Mouse (Mus musculus): ENCODE data around the gene Gfap. TPM values are rescaled to one million over a fixed set of nuclear protein-coding genes. Genes with fewer than 3 reads are reported as not detected.

Gene Gfap
- polyA plus RNA-seq, 1 experiment from 2014 or later, result 0.62 TPM

DNA sequence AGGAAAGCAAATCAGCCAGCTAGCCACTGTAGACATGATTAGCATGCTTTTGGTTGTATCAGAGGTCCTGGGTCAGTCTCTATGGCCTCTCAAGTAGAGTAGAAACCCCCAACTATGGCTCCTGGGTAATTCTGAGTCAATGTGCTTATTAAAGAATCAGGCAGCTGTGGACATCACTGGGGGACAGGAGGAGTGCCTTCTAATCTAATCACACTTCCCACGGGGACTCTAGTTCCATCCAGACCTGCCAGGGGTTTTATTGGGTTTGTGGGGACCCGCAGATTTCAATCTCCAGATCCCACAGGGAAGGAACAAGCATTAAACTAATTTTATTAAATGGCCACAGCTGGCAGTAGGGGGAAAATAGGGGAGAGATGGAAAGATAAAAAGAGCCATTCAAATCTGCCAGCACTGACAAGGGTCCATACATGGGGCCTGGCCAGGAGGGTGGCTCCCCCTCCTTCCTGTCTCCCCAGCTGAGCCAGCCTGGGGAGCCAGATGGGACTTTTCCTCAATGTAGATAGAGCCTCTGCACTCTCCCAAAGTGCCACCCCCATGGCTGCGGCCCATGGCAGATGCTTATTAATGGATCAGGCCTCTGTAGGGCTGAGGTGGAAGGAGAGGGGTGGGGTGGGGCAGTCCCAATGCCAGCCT lies 36.9 kb upstream of the Gfap start:
- no peaks in the 10 kb centered on the region for H3K9me3 ChIP-seq (ENCODE audit: control insufficient read depth, low read depth, low read length)
- H3K4me1 ChIP-seq (ENCODE audit: control insufficient read depth, insufficient read depth, low read length), result peaks cover 13% of the 10 kb centered on the region; the same call in 1 of the 2 replicates
- no peak; the same call in 1 of the 2 replicates for ATAC-seq (ENCODE audit: insufficient number of reproducible peaks, insufficient read depth, low FRiP score, low read depth)
- no peak overlapping the region for H3K27ac ChIP-seq (ENCODE audit: low read length)
- no peaks in the 10 kb centered on the region for H3K36me3 ChIP-seq (ENCODE audit: control insufficient read depth, insufficient read depth, low read length)
- H3K27me3 ChIP-seq (ENCODE audit: control insufficient read depth, insufficient read depth, low read length), result no peaks in the 10 kb centered on the region
- H3K4me2 ChIP-seq (replicated peaks; ENCODE audit: low read depth, low read length), result no peak overlapping the region
- H3K4me3 ChIP-seq (ENCODE audit: low read depth, low read length), result no peak overlapping the region
- H3K9ac ChIP-seq (replicated peaks; ENCODE audit: low read depth, low read length), result no peak overlapping the region
- 73% methylated on average over 3 of the region's 3 CpGs for WGBS

DNA sequence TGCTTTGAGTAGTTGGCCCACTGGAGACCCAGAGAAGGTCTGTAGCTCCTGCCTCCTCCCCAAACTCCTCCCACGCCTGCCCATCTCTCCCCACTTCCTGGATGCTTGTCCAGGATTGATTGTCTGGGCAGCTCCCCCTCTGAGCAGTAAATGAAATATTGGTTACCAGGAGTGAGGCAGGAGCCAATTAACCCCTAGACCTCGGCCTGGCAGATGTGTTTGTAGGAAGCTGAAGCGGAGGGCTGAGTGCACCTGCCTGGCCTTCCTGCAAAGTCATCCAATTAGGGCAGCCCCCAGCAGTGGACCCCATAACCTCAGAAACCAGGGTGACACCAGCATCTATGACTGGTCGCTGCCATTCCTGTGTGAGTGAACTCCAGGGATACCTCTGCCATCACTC lies 35.6 kb upstream of the Gfap start:
- WGBS, result 21% methylated on average over 4 of the region's 4 CpGs
- Histone ChIP-seq H3K36me3 (ENCODE audit: control insufficient read depth, insufficient read depth, low read length) (no peaks in the 10 kb centered on the region), H3K27me3 (ENCODE audit: control insufficient read depth, insufficient read depth, low read length) (no peaks in the 10 kb centered on the region), H3K27ac (ENCODE audit: low read length) (no peak overlapping the region), H3K4me1 (ENCODE audit: control insufficient read depth, insufficient read depth, low read length) (peaks cover 13% of the 10 kb centered on the region; the same call in 1 of the 2 replicates), H3K4me3 (ENCODE audit: low read depth, low read length) (no peak overlapping the region), H3K4me2 (replicated peaks; ENCODE audit: low read depth, low read length) (no peak overlapping the region), H3K9ac (replicated peaks; ENCODE audit: low read depth, low read length) (no peak overlapping the region), H3K9me3 (ENCODE audit: control insufficient read depth, low read depth, low read length) (no peaks in the 10 kb centered on the region)
- ATAC-seq (ENCODE audit: insufficient number of reproducible peaks, insufficient read depth, low FRiP score, low read depth), result no peak

DNA sequence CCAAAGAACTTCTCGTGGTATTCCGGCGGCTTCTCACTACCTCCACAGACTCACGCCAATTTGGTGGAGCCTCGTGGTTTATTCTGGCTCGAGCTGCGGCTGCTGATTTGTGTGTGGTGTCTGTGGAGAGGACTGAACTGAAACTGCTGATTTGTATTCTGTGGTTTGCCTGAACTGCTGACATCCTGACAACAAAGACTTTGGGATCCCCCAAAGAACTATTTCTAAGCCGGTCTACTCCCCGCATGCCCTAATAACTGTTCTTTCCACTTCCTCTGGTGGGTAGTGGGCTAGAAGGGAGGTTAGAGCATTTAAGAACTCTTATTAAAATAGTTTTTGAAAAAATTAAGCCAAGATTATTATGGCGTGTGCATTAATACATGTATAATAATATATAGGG lies 30.0 kb upstream of the Gfap start:
- 94% methylated on average over 10 of the region's 10 CpGs for WGBS
- Histone ChIP-seq H3K4me2 (replicated peaks; ENCODE audit: low read depth, low read length) (no peak overlapping the region), H3K9ac (replicated peaks; ENCODE audit: low read depth, low read length) (no peak overlapping the region), H3K27me3 (ENCODE audit: control insufficient read depth, insufficient read depth, low read length) (no peaks in the 10 kb centered on the region), H3K27ac (ENCODE audit: low read length) (no peak overlapping the region), H3K4me3 (ENCODE audit: low read depth, low read length) (no peak overlapping the region), H3K36me3 (ENCODE audit: control insufficient read depth, insufficient read depth, low read length) (no peaks in the 10 kb centered on the region), H3K4me1 (ENCODE audit: control insufficient read depth, insufficient read depth, low read length) (no peaks in the 10 kb centered on the region), H3K9me3 (ENCODE audit: control insufficient read depth, low read depth, low read length) (no peaks in the 10 kb centered on the region)
- ATAC-seq (ENCODE audit: insufficient number of reproducible peaks, insufficient read depth, low FRiP score, low read depth), result no peak

DNA sequence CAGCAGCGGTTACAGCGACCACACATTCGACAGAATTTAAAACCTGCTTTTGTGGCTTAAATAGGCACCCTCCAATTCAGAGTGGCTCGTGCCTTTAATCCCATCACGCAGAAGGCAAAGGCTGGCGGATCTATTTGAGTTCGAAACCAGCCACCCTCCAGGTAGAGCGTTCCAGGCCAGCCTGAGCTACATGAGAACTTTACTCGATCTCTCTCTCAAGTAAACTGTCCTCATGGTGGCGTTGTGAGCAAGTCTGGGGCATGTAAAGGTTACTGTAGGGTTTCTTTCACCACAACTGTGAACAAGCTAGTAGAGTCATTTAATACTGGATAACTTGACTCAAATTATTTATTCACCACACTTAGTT lies 24.6 kb upstream of the Gfap start:
- peak overlapping the region; percentile 95 for H3K27ac ChIP-seq (ENCODE audit: low read length)
- H3K9me3 ChIP-seq (ENCODE audit: control insufficient read depth, low read depth, low read length), result no peaks in the 10 kb centered on the region
- H3K4me1 ChIP-seq (ENCODE audit: control insufficient read depth, insufficient read depth, low read length), result peaks cover 13% of the 10 kb centered on the region; the same call in 1 of the 2 replicates
- WGBS, result 2% methylated on average over 10 of the region's 10 CpGs
- H3K4me3 ChIP-seq (ENCODE audit: low read depth, low read length), result peak overlapping the region; percentile 72
- peak overlapping the region; percentile 50 for H3K4me2 ChIP-seq (replicated peaks; ENCODE audit: low read depth, low read length)
- H3K36me3 ChIP-seq (ENCODE audit: control insufficient read depth, insufficient read depth, low read length), result no peaks in the 10 kb centered on the region
- H3K27me3 ChIP-seq (ENCODE audit: control insufficient read depth, insufficient read depth, low read length), result no peaks in the 10 kb centered on the region
- peak overlapping the region; percentile 49 for H3K9ac ChIP-seq (replicated peaks; ENCODE audit: low read depth, low read length)
- peak; percentile 34; the same call in 1 of the 2 replicates for ATAC-seq (ENCODE audit: insufficient number of reproducible peaks, insufficient read depth, low FRiP score, low read depth)

DNA sequence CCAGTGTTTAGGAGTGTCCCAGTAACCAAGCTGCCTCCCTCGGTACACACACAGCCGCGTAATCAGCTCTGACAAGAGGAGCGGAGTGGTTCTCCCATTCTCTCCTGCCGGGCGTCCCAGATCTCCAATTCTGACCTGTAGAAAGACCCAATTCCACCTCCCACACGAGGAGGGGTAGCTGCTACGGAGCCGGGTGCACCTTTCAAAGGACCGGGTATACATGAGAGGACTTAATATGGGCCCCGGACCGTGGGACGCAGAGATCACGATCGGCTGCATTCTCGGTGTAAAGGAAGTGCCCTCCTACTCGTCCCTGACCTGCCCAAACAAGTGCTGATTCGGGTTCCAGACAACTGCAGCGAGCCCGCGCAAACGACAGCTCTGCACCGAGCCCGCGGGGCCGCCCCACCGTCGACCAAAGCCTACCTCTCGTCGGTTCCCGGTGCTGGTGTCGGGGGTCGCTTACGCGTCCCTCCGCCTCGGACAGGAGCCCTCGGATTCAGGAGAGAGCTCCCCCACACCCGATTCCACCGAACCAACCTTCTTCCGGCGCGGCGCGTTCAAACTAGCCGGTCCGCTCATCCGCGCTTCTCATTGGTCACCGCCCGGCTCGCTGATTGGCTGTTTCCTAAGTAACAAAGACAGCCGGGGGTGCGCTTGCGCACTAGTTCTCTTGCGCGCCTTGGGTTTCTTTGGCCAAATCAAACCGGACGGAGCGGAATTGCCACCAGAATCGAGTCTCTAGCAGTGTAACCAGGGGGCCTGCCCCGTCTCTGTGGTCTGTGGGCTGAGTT lies 24.0 kb upstream of the Gfap start, which contains the start of gene Kif18b:
Kif18b (minus strand) TSS at position 568 of the 794 bp plus-strand sequence.
- H3K27me3 ChIP-seq (ENCODE audit: control insufficient read depth, insufficient read depth, low read length), result no peaks in the 10 kb centered on the region
- ATAC-seq (ENCODE audit: insufficient number of reproducible peaks, insufficient read depth, low FRiP score, low read depth), result peak; percentile 94
- no peaks in the 10 kb centered on the region for H3K36me3 ChIP-seq (ENCODE audit: control insufficient read depth, insufficient read depth, low read length)
- H3K9me3 ChIP-seq (ENCODE audit: control insufficient read depth, low read depth, low read length), result no peaks in the 10 kb centered on the region
- peaks cover 13% of the 10 kb centered on the region; the same call in 1 of the 2 replicates for H3K4me1 ChIP-seq (ENCODE audit: control insufficient read depth, insufficient read depth, low read length)
- peak within 1 kb of the TSS; percentile 50 for H3K4me2 ChIP-seq (replicated peaks; ENCODE audit: low read depth, low read length)
- peak within 1 kb of the TSS; percentile 95 for H3K27ac ChIP-seq (ENCODE audit: low read length)
- H3K9ac ChIP-seq (replicated peaks; ENCODE audit: low read depth, low read length), result peak within 1 kb of the TSS; percentile 49
- peak within 1 kb of the TSS; percentile 72 for H3K4me3 ChIP-seq (ENCODE audit: low read depth, low read length)
- under 1% methylated on average over 62 of the region's 62 CpGs for WGBS

DNA sequence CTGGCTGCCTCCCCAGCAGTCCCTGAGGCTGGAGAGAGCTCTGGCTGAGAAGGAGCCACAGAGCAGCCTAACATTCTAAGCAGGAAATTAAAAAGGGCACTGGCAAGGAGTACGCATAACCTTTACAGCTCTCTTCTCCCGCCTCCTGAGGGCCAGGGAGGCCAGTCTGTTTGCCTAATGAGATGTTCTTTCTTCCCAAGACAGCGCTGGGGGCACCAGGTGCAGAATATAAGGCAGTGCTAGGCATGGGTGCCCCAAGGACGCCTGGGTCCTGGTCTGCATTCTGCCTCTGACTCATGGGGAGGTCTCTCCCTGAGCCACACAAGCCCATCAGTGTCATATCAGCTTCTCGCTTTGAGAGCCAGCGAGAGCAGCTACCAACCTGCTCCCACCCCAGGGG lies 20.8 kb upstream of the Gfap start:
- H3K27me3 ChIP-seq (ENCODE audit: control insufficient read depth, insufficient read depth, low read length), result no peaks in the 10 kb centered on the region
- H3K9ac ChIP-seq (replicated peaks; ENCODE audit: low read depth, low read length), result no peak overlapping the region
- WGBS, result 65% methylated on average over 6 of the region's 6 CpGs
- no peak overlapping the region for H3K4me3 ChIP-seq (ENCODE audit: low read depth, low read length)
- H3K9me3 ChIP-seq (ENCODE audit: control insufficient read depth, low read depth, low read length), result no peaks in the 10 kb centered on the region
- no peaks in the 10 kb centered on the region for H3K36me3 ChIP-seq (ENCODE audit: control insufficient read depth, insufficient read depth, low read length)
- H3K4me1 ChIP-seq (ENCODE audit: control insufficient read depth, insufficient read depth, low read length), result peaks cover 13% of the 10 kb centered on the region; the same call in 1 of the 2 replicates
- no peak overlapping the region for H3K4me2 ChIP-seq (replicated peaks; ENCODE audit: low read depth, low read length)
- ATAC-seq (ENCODE audit: insufficient number of reproducible peaks, insufficient read depth, low FRiP score, low read depth), result no peak
- no peak overlapping the region for H3K27ac ChIP-seq (ENCODE audit: low read length)

DNA sequence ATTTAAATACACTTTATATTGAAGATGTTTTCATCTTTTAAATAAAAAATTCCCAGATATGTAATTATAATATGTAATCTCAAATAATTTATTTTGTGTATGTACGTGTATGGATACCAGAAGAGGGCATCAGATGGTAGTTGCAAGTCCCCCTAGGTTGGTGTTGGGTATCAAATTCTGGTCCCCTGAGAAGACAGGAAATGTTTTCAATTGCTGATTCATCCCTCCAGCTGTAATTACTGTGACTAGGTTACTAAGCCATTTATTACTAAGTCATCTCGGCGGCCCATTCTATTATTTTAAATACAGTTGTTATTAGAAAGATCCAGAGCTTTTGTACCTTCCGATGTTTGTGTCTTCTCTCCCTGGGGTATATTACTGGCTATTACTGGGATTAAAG lies 17.4 kb upstream of the Gfap start:
- Histone ChIP-seq H3K36me3 (ENCODE audit: control insufficient read depth, insufficient read depth, low read length) (peaks cover 26% of the 10 kb centered on the region), H3K27me3 (ENCODE audit: control insufficient read depth, insufficient read depth, low read length) (no peaks in the 10 kb centered on the region), H3K9me3 (ENCODE audit: control insufficient read depth, low read depth, low read length) (no peaks in the 10 kb centered on the region), H3K9ac (replicated peaks; ENCODE audit: low read depth, low read length) (no peak overlapping the region), H3K4me3 (ENCODE audit: low read depth, low read length) (no peak overlapping the region), H3K4me1 (ENCODE audit: control insufficient read depth, insufficient read depth, low read length) (peaks cover 9% of the 10 kb centered on the region; the same call in 1 of the 2 replicates), H3K27ac (ENCODE audit: low read length) (no peak overlapping the region), H3K4me2 (replicated peaks; ENCODE audit: low read depth, low read length) (no peak overlapping the region)
- WGBS, result 90% methylated on average over 4 of the region's 4 CpGs
- ATAC-seq (ENCODE audit: insufficient number of reproducible peaks, insufficient read depth, low FRiP score, low read depth), result no peak

DNA sequence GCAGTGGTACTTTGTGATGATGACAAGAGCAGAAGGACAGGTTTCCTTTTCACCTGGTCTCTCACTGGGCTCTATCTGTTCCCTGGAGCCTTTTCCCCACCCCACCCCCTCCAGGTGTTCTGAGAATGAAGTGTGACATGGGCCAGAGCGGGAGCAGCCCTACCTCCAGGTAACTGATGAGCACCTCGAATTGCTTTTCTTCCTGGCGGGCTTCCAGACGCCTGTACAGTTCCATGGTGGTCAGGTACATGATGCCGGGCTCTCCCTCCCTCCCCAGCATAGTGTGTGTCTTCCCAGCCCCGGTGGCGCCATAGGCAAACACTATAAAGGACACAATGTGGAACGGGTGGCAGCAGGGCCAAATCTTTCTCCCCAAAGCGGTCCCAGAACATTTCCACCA lies 14.7 kb upstream of the Gfap start:
- Histone ChIP-seq H3K36me3 (ENCODE audit: control insufficient read depth, insufficient read depth, low read length) (peaks cover 42% of the 10 kb centered on the region), H3K27me3 (ENCODE audit: control insufficient read depth, insufficient read depth, low read length) (no peaks in the 10 kb centered on the region), H3K4me2 (replicated peaks; ENCODE audit: low read depth, low read length) (no peak overlapping the region), H3K4me1 (ENCODE audit: control insufficient read depth, insufficient read depth, low read length) (no peaks in the 10 kb centered on the region), H3K9ac (replicated peaks; ENCODE audit: low read depth, low read length) (no peak overlapping the region), H3K4me3 (ENCODE audit: low read depth, low read length) (no peak overlapping the region), H3K27ac (ENCODE audit: low read length) (no peak overlapping the region), H3K9me3 (ENCODE audit: control insufficient read depth, low read depth, low read length) (no peaks in the 10 kb centered on the region)
- WGBS, result 90% methylated on average over 9 of the region's 9 CpGs
- ATAC-seq (ENCODE audit: insufficient number of reproducible peaks, insufficient read depth, low FRiP score, low read depth), result no peak

Measured in stomach, embryonic 14.5 days (tissue).